Mouse (Mus musculus) monocyte, adult 5-6 weeks (primary cell): ENCODE measurements around the gene Nos3. TPM values are rescaled to one million over a fixed set of nuclear protein-coding genes. Genes with fewer than 3 reads are reported as not detected.
A peak's percentile ranks its signal among the peaks of the same experiment; 100 is the strongest.

Experiments
- ATAC-seq: fragments of 153-309, 156-312 bp; replicated peaks from 2 replicates; pipeline ENCODE4 v1.8.0; 2017; ENCODE audit warnings: mild to moderate bottlenecking; ENCODE audit not compliant: low TSS enrichment, insufficient number of reproducible peaks, severe bottlenecking, poor library complexity, low FRiP score
- total RNA-seq: library from RNA; stranded (forward); fragments of 200-1000, 200-491, 200-594 nt; gene quantifications from 3 replicates; pipeline ENCODE4 v1.2.3, GENCODE M21; 2017

Gene Nos3
- total RNA-seq, 1 experiment from 2014 or later: not detected

- ATAC-seq: no peak
Observed at GRCm38 (mm10) chr5:24365528-24365927, 918 bp downstream of the Nos3 start.

- no peak for ATAC-seq
Observed at GRCm38 (mm10) chr5:24366426-24366825, 1.8 kb downstream of the Nos3 start.

GRCm38 (mm10) chr5:24369767-24370166 is 5.2 kb downstream of the Nos3 start:
- no peak for ATAC-seq

- ATAC-seq: no peak
Observed at GRCm38 (mm10) chr5:24373807-24374206, 9.2 kb downstream of the Nos3 start.

- ATAC-seq: no peak
Observed at GRCm38 (mm10) chr5:24374216-24374615, 9.6 kb downstream of the Nos3 start.

- ATAC-seq: no peak
Observed at GRCm38 (mm10) chr5:24374666-24375328, 10.2 kb downstream of the Nos3 start.

GRCm38 (mm10) chr5:24378700-24379099 is 14.1 kb downstream of the Nos3 start:
- ATAC-seq: no peak

GRCm38 (mm10) chr5:24379501-24379900 is 14.9 kb downstream of the Nos3 start:
- ATAC-seq: no peak

- ATAC-seq: no peak
Observed at GRCm38 (mm10) chr5:24380499-24380898, 15.9 kb downstream of the Nos3 start.

- ATAC-seq: no peak
Observed at GRCm38 (mm10) chr5:24381486-24381885, 16.9 kb downstream of the Nos3 start.

- ATAC-seq: no peak
Observed at GRCm38 (mm10) chr5:24381988-24382387, 17.4 kb downstream of the Nos3 start.

GRCm38 (mm10) chr5:24383026-24383859 is 18.6 kb downstream of the Nos3 start:
- ATAC-seq: peak; percentile 71

- no peak for ATAC-seq
Observed at GRCm38 (mm10) chr5:24384407-24384806, 19.8 kb downstream of the Nos3 start.

GRCm38 (mm10) chr5:24385374-24385773 is 20.8 kb downstream of the Nos3 start:
- no peak for ATAC-seq

- no peak for ATAC-seq
Observed at GRCm38 (mm10) chr5:24385887-24386550, 21.4 kb downstream of the Nos3 start.

GRCm38 (mm10) chr5:24387264-24388241 is 22.9 kb downstream of the Nos3 start:
- no peak for ATAC-seq

GRCm38 (mm10) chr5:24388246-24388915 is 23.8 kb downstream of the Nos3 start:
- ATAC-seq: no peak
